Mouse (Mus musculus) limb, embryonic 14.5 days (tissue): ENCODE measurements around the gene Hsd17b3. TPM values are rescaled to one million over a fixed set of nuclear protein-coding genes. Genes with fewer than 3 reads are reported as not detected.
A peak's percentile ranks its signal among the peaks of the same experiment; 100 is the strongest.

ENCODE experiments used
- ATAC-seq: fragments of 200-750 bp; cut with Nextera tagmentation; 2 replicates; pipeline ENCODE4 v1.8.0; 2017; ENCODE audit warnings: low read depth, moderate number of reproducible peaks, moderate TSS enrichment; ENCODE audit not compliant: low FRiP score
- DNase-seq: peaks from one replicate; pipeline ENCODE4 v3.0.0-alpha.2; 2015; ENCODE audit warnings: low spot score
- H3K27ac ChIP-seq: fragments of 300-500 bp; sonication (generic); replicated peaks from 2 replicates; pipeline ENCODE4 v1.5.1; 2014; ENCODE audit warnings: low read depth, mild to moderate bottlenecking, low read length, moderate library complexity, mixed read lengths
- H3K27me3 ChIP-seq: fragments of 300-500 bp; sonication (generic); 2 replicates; pipeline ENCODE4 v1.6.1; 2014; ENCODE audit warnings: low read length, mixed read lengths; ENCODE audit not compliant: control insufficient read depth, insufficient read depth
- H3K36me3 ChIP-seq: fragments of 300-500 bp; sonication (generic); 2 replicates; pipeline ENCODE4 v1.6.1; 2014; ENCODE audit warnings: mild to moderate bottlenecking, low read length, moderate library complexity, mixed read lengths; ENCODE audit not compliant: control insufficient read depth, insufficient read depth
- H3K4me1 ChIP-seq: fragments of 300-500 bp; sonication (generic); 2 replicates; pipeline ENCODE4 v1.6.1; 2014; ENCODE audit warnings: antibody characterized with exemption, low read length, mixed read lengths; ENCODE audit not compliant: control insufficient read depth, insufficient read depth
- H3K4me2 ChIP-seq: fragments of 300-500 bp; sonication (generic); replicated peaks from 2 replicates; pipeline ENCODE4 v1.6.1; 2014; ENCODE audit warnings: low read depth, mild to moderate bottlenecking, low read length, moderate library complexity; ENCODE audit not compliant: severe bottlenecking
- H3K4me3 ChIP-seq: fragments of 300-500 bp; sonication (generic); replicated peaks from 2 replicates; pipeline ENCODE4 v1.5.1; 2014; ENCODE audit warnings: low read length
- H3K9ac ChIP-seq: fragments of 300-500 bp; sonication (generic); 2 replicates; pipeline ENCODE4 v1.6.1; 2014; ENCODE audit warnings: mild to moderate bottlenecking, low read depth, low read length, moderate library complexity; ENCODE audit not compliant: severe bottlenecking
- H3K9me3 ChIP-seq: fragments of 300-500 bp; sonication (generic); 2 replicates; pipeline ENCODE4 v1.6.1; 2016; ENCODE audit warnings: low read length; ENCODE audit not compliant: control insufficient read depth
- POLR2A ChIP-seq: fragments of 200-500 bp; IDR thresholded peaks from 2 replicates; pipeline ENCODE4 v1.8.0; 2012; ENCODE audit warnings: inconsistent platforms, mild to moderate bottlenecking, moderate library complexity, borderline replicate concordance; ENCODE audit not compliant: insufficient read depth, insufficient read length; ENCODE audit errors: extremely low read depth
- WGBS: fragments of 180-500 bp; shearing (Covaris S2); extraction: QIAGEN DNeasy Blood & Tissue Kit; methylation state at CpG from one replicate; pipeline ENCODE4 v1.1.7; 2014; 5-methylcytosine and 5-hydroxymethylcytosine counted together
- polyA plus RNA-seq, 2 experiments: library from polyadenylated mRNA; depleted of rRNA in 1 of 2; stranded (reverse) in 1 of 2; unstranded in 1 of 2; fragments of >200 nt; fragmentation: Nextera tagmentation in 1 of 2; extraction: Ambion mirVana in 1 of 2; gene quantifications; 2 replicates each; pipeline versions ENCODE4 v1.2.1 to v1.2.3; 2012 to 2014

Hsd17b3 gene
- polyA plus RNA-seq, 2 experiments: not detected

DNA sequence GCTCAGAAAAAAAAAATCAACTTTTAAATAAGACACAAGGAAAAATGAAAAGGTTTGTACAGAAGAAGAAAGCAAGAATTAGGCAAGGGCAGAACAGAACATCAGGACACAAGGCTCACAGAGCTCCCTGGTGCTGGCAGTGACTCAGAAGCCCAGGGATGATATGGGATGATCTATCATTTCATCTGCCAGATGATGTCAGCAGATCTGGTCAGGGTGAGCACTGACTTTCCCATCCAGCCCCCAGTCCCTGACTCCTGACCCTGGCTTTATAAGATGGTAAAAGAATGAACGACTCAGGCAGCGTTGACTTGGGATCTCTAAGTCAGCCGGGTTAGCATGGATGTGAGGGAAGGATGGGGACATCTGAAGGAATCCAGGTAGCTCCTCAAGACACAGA is 5.7 kb downstream of the Hsd17b3 start:
- H3K4me2 ChIP-seq: no peak overlapping the region
- H3K27ac ChIP-seq: no peak overlapping the region
- H3K36me3 ChIP-seq: no peaks in the 10 kb centered on the region
- H3K9me3 ChIP-seq: no peaks in the 10 kb centered on the region
- no peak for TF ChIP-seq POLR2A
- no peaks in the 10 kb centered on the region for H3K27me3 ChIP-seq
- 0 out of 2 replicates have a peak, but pooled peaks cover 3% of the 10 kb centered on the region for H3K4me1 ChIP-seq
- no peak for ATAC-seq
- WGBS: 83% methylated on average over 3 of the region's 3 CpGs
- H3K9ac ChIP-seq: no peak overlapping the region
- DNase-seq: no peak
- H3K4me3 ChIP-seq: no peak overlapping the region

DNA sequence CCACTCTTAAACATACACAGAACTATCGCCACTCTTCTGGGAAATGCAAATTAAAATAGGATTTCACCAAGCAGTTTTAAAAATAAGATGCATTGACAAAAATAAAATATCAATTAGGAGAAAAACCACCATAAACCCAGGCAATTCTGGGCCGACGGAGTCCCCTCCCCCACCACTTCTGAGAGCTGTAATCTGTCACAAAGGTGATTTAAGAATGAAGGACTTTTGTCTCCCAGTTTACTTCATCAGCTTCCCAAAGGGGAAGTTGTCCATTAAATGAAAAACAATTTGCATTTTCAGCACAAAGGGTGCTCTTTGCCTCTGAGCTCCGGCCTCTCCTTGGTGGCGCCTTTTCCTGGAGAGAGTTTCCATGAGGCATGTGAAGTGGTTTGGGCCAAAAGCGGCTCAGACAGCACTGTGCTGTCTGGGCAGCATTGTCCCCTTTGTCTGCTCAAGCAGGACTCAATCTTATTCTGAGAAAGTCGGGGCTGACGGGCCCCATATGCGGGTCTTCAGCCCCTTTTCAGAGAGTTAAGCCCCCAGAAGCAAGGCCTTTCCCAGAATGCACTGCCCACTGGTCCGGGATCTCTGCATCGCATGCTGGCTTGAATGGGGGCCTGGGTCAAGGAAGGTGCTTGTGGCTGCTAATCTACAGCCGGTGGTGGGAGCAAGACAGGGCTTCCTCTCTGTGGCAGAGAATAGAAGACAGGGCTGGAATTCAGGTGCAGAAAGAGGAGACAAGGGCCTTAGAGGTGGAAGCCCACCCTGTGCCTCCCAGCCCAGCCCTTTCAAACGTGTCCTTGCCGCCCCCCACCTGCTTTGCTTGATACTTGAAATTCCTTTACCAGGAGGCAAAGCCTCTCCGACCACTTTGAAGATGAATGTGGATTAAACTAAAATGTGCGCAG is 7.8 kb downstream of the Hsd17b3 start:
- Histone ChIP-seq H3K27me3 (no peaks in the 10 kb centered on the region), H3K9ac (no peak overlapping the region), H3K27ac (no peak overlapping the region), H3K4me1 (0 out of 2 replicates have a peak, but pooled peaks cover 3% of the 10 kb centered on the region), H3K4me3 (no peak overlapping the region), H3K4me2 (no peak overlapping the region), H3K36me3 (no peaks in the 10 kb centered on the region), H3K9me3 (no peaks in the 10 kb centered on the region)
- WGBS: 47% methylated on average over 16 of the region's 16 CpGs
- DNase-seq (no peak), ATAC-seq (no peak)
- TF ChIP-seq POLR2A: no peak

DNA sequence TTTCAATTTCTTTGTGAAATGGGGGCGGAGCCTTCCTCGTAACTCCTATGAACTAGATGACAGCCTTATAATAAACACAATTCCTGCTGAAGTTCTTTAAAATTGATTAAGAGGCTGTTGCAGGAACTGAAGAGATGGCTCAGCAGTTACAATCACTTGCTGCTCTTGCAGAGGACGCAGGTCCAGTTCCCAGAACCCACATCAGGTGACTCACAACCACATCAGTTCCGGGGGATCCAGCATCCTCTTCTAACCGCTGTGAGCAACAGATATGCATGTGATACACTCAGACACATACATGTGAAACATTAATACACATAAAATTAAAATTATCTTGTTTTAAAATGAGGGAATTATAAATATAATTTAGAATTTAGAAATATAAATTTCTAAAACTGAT is 11.4 kb downstream of the Hsd17b3 start:
- no peak overlapping the region for H3K27ac ChIP-seq
- no peak overlapping the region for H3K4me3 ChIP-seq
- H3K4me2 ChIP-seq: no peak overlapping the region
- no peak for TF ChIP-seq POLR2A
- no peak overlapping the region for H3K9ac ChIP-seq
- 0 out of 2 replicates have a peak, but pooled peaks cover 3% of the 10 kb centered on the region for H3K4me1 ChIP-seq
- H3K27me3 ChIP-seq: no peaks in the 10 kb centered on the region
- ATAC-seq (no peak), DNase-seq (no peak)
- WGBS: 83% methylated on average over 5 of the region's 5 CpGs
- no peaks in the 10 kb centered on the region for H3K9me3 ChIP-seq
- no peaks in the 10 kb centered on the region for H3K36me3 ChIP-seq

DNA sequence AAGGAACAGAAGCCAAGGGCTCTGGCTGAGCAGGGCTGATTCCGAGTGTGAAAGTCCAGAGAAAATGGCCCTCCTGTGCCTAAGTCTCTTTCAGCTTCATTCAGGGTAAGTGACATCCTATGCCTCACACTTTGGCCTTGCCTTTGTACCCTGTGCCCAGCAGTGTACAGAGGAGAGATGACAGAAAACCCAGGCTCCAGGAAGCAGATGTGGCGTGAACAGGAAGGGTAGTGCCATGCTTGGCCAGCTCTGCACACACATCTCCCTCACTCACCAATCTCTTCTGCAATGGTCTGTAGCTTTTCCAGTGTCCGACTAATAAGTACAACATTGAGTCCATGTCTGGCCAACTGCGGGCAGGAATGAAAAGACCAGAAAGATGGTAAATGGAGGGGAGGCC is 13.0 kb downstream of the Hsd17b3 start:
- H3K27me3 ChIP-seq: no peaks in the 10 kb centered on the region
- 0 out of 2 replicates have a peak, but pooled peaks cover under 1% of the 10 kb centered on the region for H3K4me1 ChIP-seq
- H3K9ac ChIP-seq: no peak overlapping the region
- no peak for DNase-seq
- no peak for ATAC-seq
- TF ChIP-seq POLR2A: no peak
- WGBS: 87% methylated on average over 4 of the region's 4 CpGs
- no peaks in the 10 kb centered on the region for H3K9me3 ChIP-seq
- H3K4me2 ChIP-seq: no peak overlapping the region
- no peak overlapping the region for H3K27ac ChIP-seq
- H3K36me3 ChIP-seq: no peaks in the 10 kb centered on the region
- H3K4me3 ChIP-seq: no peak overlapping the region

DNA sequence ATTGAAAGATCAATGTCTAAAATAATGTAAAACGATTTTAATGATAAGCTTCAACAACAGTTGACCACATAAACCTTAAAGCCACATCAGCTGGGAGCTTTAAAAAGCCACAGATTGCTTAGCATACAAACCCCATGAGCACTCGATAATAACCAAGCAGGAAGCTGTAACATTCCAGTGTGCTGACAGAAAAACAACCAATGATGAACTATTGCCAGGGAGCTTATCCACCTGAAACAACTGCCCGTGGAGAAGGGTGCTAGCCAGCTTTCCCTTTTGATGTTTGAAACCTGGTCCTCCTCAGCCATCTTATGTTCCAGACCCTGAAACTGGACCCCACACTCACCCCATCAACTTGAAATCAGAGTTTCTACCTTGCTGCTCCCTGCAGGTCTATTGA is 22.4 kb downstream of the Hsd17b3 start:
- no peak overlapping the region for H3K27ac ChIP-seq
- peaks cover 12% of the 10 kb centered on the region for H3K4me1 ChIP-seq
- no peak overlapping the region for H3K4me3 ChIP-seq
- DNase-seq (peak; percentile 35), ATAC-seq (peak; percentile 44; the same call in 1 of the 2 replicates)
- 9% methylated on average over 3 of the region's 3 CpGs for WGBS
- H3K36me3 ChIP-seq: no peaks in the 10 kb centered on the region
- H3K9me3 ChIP-seq: no peaks in the 10 kb centered on the region
- H3K9ac ChIP-seq: no peak overlapping the region
- TF ChIP-seq POLR2A: no peak
- H3K27me3 ChIP-seq: no peaks in the 10 kb centered on the region
- H3K4me2 ChIP-seq: no peak overlapping the region
